Mouse (Mus musculus) CH12.LX (cell line): Measurements from ENCODE around the gene Tanc1. TPM values are rescaled to one million over a fixed set of nuclear protein-coding genes. Genes with fewer than 3 reads are reported as not detected.

Experiments
- DNase-seq: peaks from one replicate; pipeline ENCODE4 v3.0.0-alpha.2; 2013; ENCODE audit errors: extremely low read depth
- H3K27ac ChIP-seq: 2 replicates; pipeline ENCODE4 v1.5.1; 2012; ENCODE audit warnings: low read depth, mild to moderate bottlenecking, control low read depth, moderate library complexity; ENCODE audit not compliant: insufficient read depth
- H3K27me3 ChIP-seq: replicated peaks from 2 replicates; pipeline ENCODE3; 2012; ENCODE audit warnings: inconsistent platforms
- H3K36me3 ChIP-seq, 2 experiments: replicated peaks in 1 of 2; 2 replicates each; pipeline versions ENCODE3 to v1.6.1; 2012; ENCODE audit warnings: inconsistent platforms in 1 of 2, low read length in 1 of 2, mild to moderate bottlenecking in 1 of 2, mixed read lengths in 1 of 2, moderate library complexity in 1 of 2; ENCODE audit not compliant: control insufficient read depth in 1 of 2, insufficient read depth in 1 of 2
- H3K4me1 ChIP-seq, 2 experiments: 2 replicates each; pipeline ENCODE4 v1.6.1; 2012; ENCODE audit warnings: inconsistent platforms in 1 of 2, moderate library complexity in 1 of 2; ENCODE audit not compliant: insufficient read depth in 2 of 2, control insufficient read depth in 1 of 2
- H3K4me2 ChIP-seq: 2 replicates; pipeline ENCODE4 v1.6.1; 2012; ENCODE audit warnings: low read depth, mild to moderate bottlenecking, control low read depth; ENCODE audit not compliant: poor library complexity, insufficient read depth, severe bottlenecking
- H3K4me3 ChIP-seq, 3 experiments: fragments of 150-350 bp in 1 of 3; sonication (generic) in 1 of 3; replicated peaks in 1 of 3; 2 replicates each; pipeline versions ENCODE3 to v1.5.1; 2011 to 2012; ENCODE audit warnings: low read depth in 2 of 3, low read length in 2 of 3, mild to moderate bottlenecking in 2 of 3, moderate library complexity in 2 of 3, control low read depth in 1 of 3, improper control_type of control experiment in 1 of 3, inconsistent platforms in 1 of 3, mixed read lengths in 1 of 3; ENCODE audit not compliant: poor library complexity in 1 of 3
- H3K79me2 ChIP-seq: replicated peaks from 2 replicates; pipeline ENCODE4 v1.6.1; 2012; ENCODE audit warnings: mild to moderate bottlenecking, moderate library complexity; ENCODE audit not compliant: control insufficient read depth, poor library complexity, insufficient read depth, severe bottlenecking; ENCODE audit errors: extremely low read depth
- H3K9ac ChIP-seq: 2 replicates; pipeline ENCODE4 v1.6.1; 2012; ENCODE audit warnings: low read depth, mild to moderate bottlenecking, control low read depth, moderate library complexity; ENCODE audit not compliant: insufficient read depth
- H3K9me3 ChIP-seq: replicated peaks from 2 replicates; pipeline ENCODE3; 2012; ENCODE audit warnings: low read length, inconsistent platforms, mixed read lengths
- BHLHE40 ChIP-seq: IDR thresholded peaks from 2 replicates; pipeline ENCODE4 v1.6.1; 2011; ENCODE audit warnings: mild to moderate bottlenecking, low read depth, low read length, improper control_type of control experiment
- CHD1 ChIP-seq: IDR thresholded peaks from 2 replicates; pipeline ENCODE4 v1.6.1; 2012; ENCODE audit warnings: low read depth, low read length, improper control_type of control experiment, inconsistent platforms
- CHD2 ChIP-seq: IDR thresholded peaks from 2 replicates; pipeline ENCODE4 v1.6.1; 2011; ENCODE audit warnings: low read length, improper control_type of control experiment
- CTCF ChIP-seq, 2 experiments: IDR thresholded peaks in 1 of 2; conservative IDR thresholded peaks in 1 of 2; 2 replicates each; pipeline ENCODE4 v1.5.1; 2011 to 2012; ENCODE audit warnings: low read depth in 2 of 2, low read length in 2 of 2, improper control_type of control experiment in 1 of 2, inconsistent platforms in 1 of 2, mild to moderate bottlenecking in 1 of 2, moderate library complexity in 1 of 2
- E2F4 ChIP-seq: IDR thresholded peaks from 2 replicates; pipeline ENCODE4 v1.6.1; 2011; ENCODE audit warnings: low read depth, low read length, improper control_type of control experiment; ENCODE audit not compliant: insufficient replicate concordance
- GABPA ChIP-seq: IDR thresholded peaks from 2 replicates; pipeline ENCODE4 v1.6.1; 2012; ENCODE audit warnings: low read depth, low read length, improper control_type of control experiment, inconsistent platforms; ENCODE audit not compliant: insufficient replicate concordance
- HCFC1 ChIP-seq: IDR thresholded peaks from 2 replicates; pipeline ENCODE4 v1.6.1; 2012; ENCODE audit warnings: low read depth, mild to moderate bottlenecking, inconsistent platforms, low read length, improper control_type of control experiment
- JUN ChIP-seq: IDR thresholded peaks from 2 replicates; pipeline ENCODE4 v1.6.1; 2011; ENCODE audit warnings: low read depth, mild to moderate bottlenecking, low read length, improper control_type of control experiment, moderate library complexity; ENCODE audit not compliant: insufficient read depth
- JUND ChIP-seq: conservative IDR thresholded peaks from 2 replicates; pipeline ENCODE4 v1.6.1; 2011; ENCODE audit warnings: low read depth, low read length, improper control_type of control experiment
- KAT2A ChIP-seq: IDR thresholded peaks from 2 replicates; pipeline ENCODE4 v1.6.1; 2012; ENCODE audit warnings: low read length, improper control_type of control experiment, inconsistent platforms; ENCODE audit not compliant: insufficient replicate concordance
- MAFK ChIP-seq: IDR thresholded peaks from 2 replicates; pipeline ENCODE4 v1.6.1; 2011; ENCODE audit warnings: low read length, improper control_type of control experiment; ENCODE audit not compliant: insufficient replicate concordance
- MAX ChIP-seq: IDR thresholded peaks from 2 replicates; pipeline ENCODE4 v1.6.1; 2011; ENCODE audit warnings: low read length, improper control_type of control experiment
- MAZ ChIP-seq: IDR thresholded peaks from 2 replicates; pipeline ENCODE4 v1.6.1; 2012; ENCODE audit warnings: low read depth, mild to moderate bottlenecking, inconsistent platforms, low read length, improper control_type of control experiment, moderate library complexity
- MEF2A ChIP-seq: IDR thresholded peaks from 2 replicates; pipeline ENCODE4 v1.6.1; 2014; ENCODE audit warnings: low read depth, mild to moderate bottlenecking, inconsistent platforms, low read length, improper control_type of control experiment, borderline replicate concordance
- NRF1 ChIP-seq: IDR thresholded peaks from 2 replicates; pipeline ENCODE4 v1.6.1; 2014; ENCODE audit warnings: low read depth, mild to moderate bottlenecking, inconsistent platforms, low read length, improper control_type of control experiment, moderate library complexity
- PAX5 ChIP-seq: IDR thresholded peaks from 2 replicates; pipeline ENCODE4 v1.6.1; 2012; ENCODE audit warnings: low read length, inconsistent platforms, mixed read lengths
- POLR2AphosphoS2 ChIP-seq: IDR thresholded peaks from 2 replicates; pipeline ENCODE4 v1.6.1; 2011; ENCODE audit warnings: low read depth, low read length, improper control_type of control experiment
- RCOR1 ChIP-seq: conservative IDR thresholded peaks from 2 replicates; pipeline ENCODE4 v1.6.1; 2012; ENCODE audit warnings: low read depth, mild to moderate bottlenecking, inconsistent platforms, low read length, improper control_type of control experiment
- SIN3A ChIP-seq: IDR thresholded peaks from 2 replicates; pipeline ENCODE4 v1.6.1; 2012; ENCODE audit warnings: low read length, improper control_type of control experiment, inconsistent platforms
- TCF12 ChIP-seq: IDR thresholded peaks from 2 replicates; pipeline ENCODE4 v1.6.1; 2014; ENCODE audit warnings: low read depth, mild to moderate bottlenecking, inconsistent platforms, low read length, improper control_type of control experiment
- USF2 ChIP-seq: conservative IDR thresholded peaks from 2 replicates; pipeline ENCODE4 v1.6.1; 2011; ENCODE audit warnings: low read depth, low read length, improper control_type of control experiment
- ZMIZ1 ChIP-seq: IDR thresholded peaks from 2 replicates; pipeline ENCODE4 v1.6.1; 2012; ENCODE audit warnings: low read depth, mild to moderate bottlenecking, inconsistent platforms, low read length, improper control_type of control experiment
- dilution Hi-C: fragments of 300-500 bp; cut with MboI; formaldehyde crosslinking; loops from 2 replicates; pipeline ENCODE4 v1.14.3; 2020; ENCODE audit warnings: low sequenced_read_pairs; ENCODE audit not compliant: extremely low pct_unique_long_range_greater_than_20kb, extremely low pct_ligation_motif_present
- in situ Hi-C: fragments of 300-500 bp; cut with MboI; formaldehyde crosslinking; loops from 3 replicates; pipeline ENCODE4 v1.14.3; 2019; ENCODE audit warnings: low sequenced_read_pairs, low pct_ligation_motif_present, low pct_unique_long_range_greater_than_20kb, mixed read lengths
- polyA plus RNA-seq: library from polyadenylated mRNA; unstranded; fragments of >175 nt; gene quantifications from 2 replicates; pipeline ENCODE4 v1.2.1, GENCODE M21; 2012; ENCODE audit warnings: low read depth; ENCODE audit not compliant: insufficient read length
- total RNA-seq, 2 experiments: library from RNA; depleted of rRNA; stranded (reverse); fragments of 300-350 nt in 1 of 2; fragments of >200 nt in 1 of 2; gene quantifications; 2 replicates each; pipeline ENCODE4 v1.2.3; 2012 to 2014

Gene Tanc1
- total and polyA plus RNA-seq, 3 experiments: 0.08 to 0.21 (median 0.08) TPM

DNA sequence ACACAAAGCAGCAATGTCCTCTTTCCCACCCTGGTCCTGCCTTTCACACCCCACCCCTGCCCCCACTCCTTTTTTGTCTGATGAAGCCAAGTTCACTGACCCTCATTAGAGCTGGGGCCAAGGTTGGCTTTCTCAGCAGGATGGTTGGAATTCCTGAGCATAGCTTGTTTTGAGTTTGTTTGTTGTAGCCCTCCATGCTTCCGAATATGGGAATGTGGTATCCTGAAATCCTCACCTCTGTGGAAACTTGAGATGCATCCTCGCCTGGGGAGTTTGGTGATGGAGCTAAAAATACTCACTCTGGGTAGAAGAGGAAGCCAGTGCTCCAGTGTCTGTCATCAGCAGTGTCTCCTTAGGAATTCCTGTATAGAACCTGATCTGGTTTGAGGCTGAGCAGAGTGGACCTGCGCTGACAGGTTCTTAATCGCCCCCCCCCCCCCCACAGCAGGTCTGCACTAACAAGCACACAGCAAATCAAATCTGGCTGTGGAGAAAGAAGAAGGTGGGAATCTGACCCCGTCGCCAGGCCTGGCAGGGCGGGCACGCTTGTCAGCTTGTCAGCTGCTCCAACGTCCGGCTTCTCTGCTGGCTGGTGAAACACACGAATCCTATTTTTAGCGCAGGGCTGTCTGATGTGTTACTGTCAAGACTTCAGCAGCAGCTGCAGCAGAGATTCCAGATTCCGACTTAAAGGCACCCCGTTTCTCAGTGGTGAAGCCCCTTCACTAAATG lies 217.1 kb downstream of the Tanc1 start:
- Histone ChIP-seq H3K79me2 (no peaks in the 10 kb centered on the region), H3K4me1 (no peaks in the 10 kb centered on the region; a peak in 1 of 4 replicates), H3K4me2 (peak overlapping the region; percentile 7; the same call in 1 of the 2 replicates), H3K9ac (no peak overlapping the region), H3K9me3 (no peaks in the 10 kb centered on the region), H3K4me3 (no peak overlapping the region), H3K36me3 (no peaks in the 10 kb centered on the region)
- dilution Hi-C loops: no loop called here
- in situ Hi-C loops: no loop called here
- DNase-seq: no peak
- TF ChIP-seq POLR2AphosphoS2 (no peak), CHD1 (no peak), HCFC1 (no peak), JUND (no peak), CHD2 (no peak), MAZ (no peak), RCOR1 (no peak), TCF12 (no peak), CTCF (conservative IDR thresholded peaks at IDR 0.05 in 1 of 2, IDR thresholded peaks at IDR 0.05 in 1 of 2; ENCODE audit: low read depth in 2 of 2, low read length in 2 of 2) (no peak), ZMIZ1 (no peak), GABPA (no peak), KAT2A (no peak), MAFK (no peak), SIN3A (no peak), MAX (no peak), MEF2A (no peak), PAX5 (no peak), JUN (no peak)
- TF ChIP-seq, all 38 proteins: peak for 0
- Histone ChIP-seq H3K27ac (no peak overlapping the region), H3K27me3 (no peaks in the 10 kb centered on the region)

DNA sequence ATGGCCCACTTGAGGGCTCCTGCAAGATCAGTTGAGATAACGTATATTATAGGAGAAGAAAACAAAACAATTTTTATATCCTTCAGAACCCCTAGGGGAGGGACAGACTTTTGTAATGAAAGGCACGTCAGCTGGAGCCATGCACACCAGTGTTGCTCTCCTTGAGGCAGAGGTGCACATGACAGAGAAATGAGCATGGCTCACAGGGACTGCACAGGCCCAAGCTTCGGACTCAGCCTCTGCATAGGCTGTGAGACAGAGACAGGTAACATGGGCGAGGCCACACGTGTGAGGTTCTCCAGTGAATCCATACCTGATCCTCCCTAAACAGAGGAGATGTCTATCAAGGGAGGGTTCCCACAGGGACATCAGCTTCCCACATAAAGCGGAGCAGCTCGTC lies 217.9 kb downstream of the Tanc1 start:
- Histone ChIP-seq H3K36me3 (no peaks in the 10 kb centered on the region), H3K9me3 (no peaks in the 10 kb centered on the region), H3K4me2 (no peak overlapping the region)
- no peak for DNase-seq
- no peak for TF ChIP-seq POLR2AphosphoS2
- TF ChIP-seq USF2: no peak
- TF ChIP-seq NRF1: no peak
- TF ChIP-seq E2F4: no peak
- TF ChIP-seq BHLHE40: no peak
- TF ChIP-seq, all 38 proteins: peak for 0
- no peak overlapping the region for H3K4me3 ChIP-seq
- in situ Hi-C loops: no loop called here
- H3K27me3 ChIP-seq: no peaks in the 10 kb centered on the region
- H3K9ac ChIP-seq: no peak overlapping the region
- no peaks in the 10 kb centered on the region for H3K79me2 ChIP-seq
- no peak overlapping the region for H3K27ac ChIP-seq
- H3K4me1 ChIP-seq: no peaks in the 10 kb centered on the region; a peak in 2 of 4 replicates
- dilution Hi-C loops: no loop called here
